Comparison of ENCODE assay signal across 12 mouse cellular contexts in the genomic region with DNA sequence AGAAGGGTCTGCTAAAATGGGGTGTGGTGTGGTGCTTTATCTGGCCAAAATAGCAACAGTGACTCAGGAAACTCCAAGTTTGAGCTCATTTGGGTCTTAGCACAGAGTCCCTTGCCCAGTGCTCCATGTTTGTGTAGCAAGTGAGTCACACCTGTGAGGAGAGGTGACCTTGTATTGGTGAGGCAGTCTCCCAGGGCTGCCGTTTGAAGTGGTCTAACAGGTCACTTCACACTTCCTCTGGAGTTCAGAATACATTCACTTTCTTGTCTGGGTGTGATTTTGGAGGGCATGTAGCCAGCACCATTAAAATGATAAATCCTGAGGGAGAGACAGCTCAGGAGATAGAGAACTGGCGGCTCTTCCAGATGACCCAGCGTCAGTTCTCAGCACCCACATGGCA.
"Had no signal": no experiment of that assay in that cellular context is flagged by ENCODE, and none has a peak within 500 bp of the region (broad histone marks: within the 10 kb centered on the region; RNA-seq: fewer than 3 reads in every experiment).

No protein-coding gene starts in this region.

- DNase-seq: gastrocnemius, adult 2 months; gastrocnemius, postnatal 10 days; gastrocnemius, postnatal 25 days; heart, adult 2 months; heart, postnatal 10 days; heart, postnatal 4 days; kidney, adult 18-20 months; kidney, adult 8-10 months; kidney, postnatal 10 days; kidney, postnatal 25 days; kidney, postnatal 4 days; liver had no signal
